Mouse (Mus musculus) limb, embryonic 10.5 days (tissue): ENCODE data around the gene Kcnj16. TPM values are rescaled to one million over a fixed set of nuclear protein-coding genes. Genes with fewer than 3 reads are reported as not detected.

Experiments
- DNase-seq: peaks from one replicate; pipeline ENCODE4 v3.0.0-alpha.2; 2017; ENCODE audit warnings: low spot score
- H3K27ac ChIP-seq: fragments of 300-500 bp; sonication (generic); 2 replicates; pipeline ENCODE4 v1.5.1; 2016; ENCODE audit warnings: mild to moderate bottlenecking
- H3K27me3 ChIP-seq: fragments of 300-500 bp; sonication (generic); 2 replicates; pipeline ENCODE4 v1.6.1; 2016; ENCODE audit warnings: low read depth, mild to moderate bottlenecking; ENCODE audit not compliant: poor library complexity, severe bottlenecking
- H3K36me3 ChIP-seq: fragments of 300-500 bp; sonication (generic); 2 replicates; pipeline ENCODE4 v1.6.1; 2016; ENCODE audit warnings: mild to moderate bottlenecking, moderate library complexity
- H3K4me1 ChIP-seq: fragments of 300-500 bp; sonication (generic); 2 replicates; pipeline ENCODE4 v1.6.1; 2016
- H3K4me3 ChIP-seq: fragments of 300-500 bp; sonication (generic); 2 replicates; pipeline ENCODE4 v1.5.1; 2016; ENCODE audit warnings: mild to moderate bottlenecking, moderate library complexity
- H3K9me3 ChIP-seq: fragments of 300-500 bp; sonication (generic); replicated peaks from 2 replicates; pipeline ENCODE4 v1.6.1; 2016; ENCODE audit warnings: mild to moderate bottlenecking
- WGBS: fragments of 180-500 bp; shearing (Covaris S2); methylation state at CpG from one replicate; pipeline ENCODE4 v1.1.7; 2016; 5-methylcytosine and 5-hydroxymethylcytosine counted together
- polyA plus RNA-seq: library from polyadenylated mRNA; unstranded; fragments of >200 nt; fragmentation: Nextera tagmentation; extraction: Ambion mirVana; gene quantifications from 2 replicates; pipeline ENCODE4 v1.2.1, GENCODE M21; 2016

Kcnj16 gene
- polyA plus RNA-seq: not detected in 2 replicates

- Histone ChIP-seq H3K9me3 (no peaks in the 10 kb centered on the region), H3K27ac (no peak within 1 kb of the TSS), H3K4me3 (no peak within 1 kb of the TSS), H3K4me1 (no peaks in the 10 kb centered on the region), H3K36me3 (no peaks in the 10 kb centered on the region), H3K27me3 (no peaks in the 10 kb centered on the region)
- WGBS: 84% methylated on average over 4 of the region's 4 CpGs
- DNase-seq: no peak
These were observed at the start of gene Kcnj16 for GRCm38 (mm10) chr11:110967762-110968135. Gene Kcnj16 (plus strand): TSS chr11:110968033.

- no peaks in the 10 kb centered on the region for H3K36me3 ChIP-seq
- H3K9me3 ChIP-seq: no peaks in the 10 kb centered on the region
- H3K4me1 ChIP-seq: 0 out of 2 replicates have a peak, but pooled peaks cover 2% of the 10 kb centered on the region
- DNase-seq: no peak
- WGBS: 78% methylated on average over 5 of the region's 5 CpGs
- H3K27ac ChIP-seq: no peak overlapping the region
- no peaks in the 10 kb centered on the region for H3K27me3 ChIP-seq
- H3K4me3 ChIP-seq: no peak overlapping the region
These were observed 48.9 kb upstream of the Kcnj16 start for GRCm38 (mm10) chr11:110918808-110919465.

GRCm38 (mm10) chr11:110935699-110936098, 32.1 kb upstream of the Kcnj16 start:
- DNase-seq: no peak
- H3K4me3 ChIP-seq: no peak overlapping the region
- H3K9me3 ChIP-seq: no peaks in the 10 kb centered on the region
- H3K27ac ChIP-seq: no peak overlapping the region
- WGBS: 85% methylated on average over 3 of the region's 3 CpGs
- no peaks in the 10 kb centered on the region for H3K36me3 ChIP-seq
- no peaks in the 10 kb centered on the region for H3K4me1 ChIP-seq
- H3K27me3 ChIP-seq: no peaks in the 10 kb centered on the region

- H3K4me1 ChIP-seq: peaks cover 9% of the 10 kb centered on the region
- no peaks in the 10 kb centered on the region for H3K36me3 ChIP-seq
- no peak overlapping the region for H3K27ac ChIP-seq
- H3K4me3 ChIP-seq: no peak overlapping the region
- H3K27me3 ChIP-seq: no peaks in the 10 kb centered on the region
- WGBS: 30% methylated on average over 3 of the region's 3 CpGs
- no peak for DNase-seq
- H3K9me3 ChIP-seq: no peaks in the 10 kb centered on the region
These were observed 25.6 kb upstream of the Kcnj16 start for GRCm38 (mm10) chr11:110942280-110942679.

- no peaks in the 10 kb centered on the region for H3K36me3 ChIP-seq
- no peak for DNase-seq
- no peaks in the 10 kb centered on the region for H3K27me3 ChIP-seq
- no peak overlapping the region for H3K4me3 ChIP-seq
- 49% methylated on average over 6 of the region's 6 CpGs for WGBS
- no peaks in the 10 kb centered on the region for H3K9me3 ChIP-seq
- H3K4me1 ChIP-seq: peaks cover 9% of the 10 kb centered on the region
- H3K27ac ChIP-seq: no peak overlapping the region
These were observed 25.1 kb upstream of the Kcnj16 start for GRCm38 (mm10) chr11:110942695-110943135.

GRCm38 (mm10) chr11:110956665-110957064, 11.2 kb upstream of the Kcnj16 start:
- Histone ChIP-seq H3K27me3 (no peaks in the 10 kb centered on the region), H3K36me3 (0 out of 2 replicates have a peak, but pooled peaks cover 2% of the 10 kb centered on the region), H3K4me3 (no peak overlapping the region), H3K27ac (peak overlapping the region; percentile 71; the same call in 1 of the 2 replicates), H3K4me1 (peaks cover 40% of the 10 kb centered on the region), H3K9me3 (no peaks in the 10 kb centered on the region; the same call in 1 of the 2 replicates)
- no peak for DNase-seq
- WGBS: 10% methylated on average over 7 of the region's 7 CpGs

GRCm38 (mm10) chr11:110961592-110962021, 6.2 kb upstream of the Kcnj16 start:
- no peak for DNase-seq
- Histone ChIP-seq H3K9me3 (no peaks in the 10 kb centered on the region), H3K27ac (peak overlapping the region; percentile 72; the same call in 1 of the 2 replicates)

GRCm38 (mm10) chr11:110967019-110967761, 643 bp upstream of the Kcnj16 start:
- 86% methylated on average over 11 of the region's 11 CpGs for WGBS
- peaks cover 4% of the 10 kb centered on the region for H3K4me1 ChIP-seq
- DNase-seq: no peak
- H3K36me3 ChIP-seq: no peaks in the 10 kb centered on the region
- H3K4me3 ChIP-seq: no peak overlapping the region
- H3K27ac ChIP-seq: no peak overlapping the region
- H3K27me3 ChIP-seq: no peaks in the 10 kb centered on the region
- H3K9me3 ChIP-seq: no peaks in the 10 kb centered on the region

More at GRCm38 (mm10) chr11:110961592-110962021, 6.2 kb upstream of the Kcnj16 start:
- Histone ChIP-seq H3K4me3 (no peak overlapping the region), H3K27me3 (no peaks in the 10 kb centered on the region), H3K4me1 (peaks cover 43% of the 10 kb centered on the region), H3K36me3 (no peaks in the 10 kb centered on the region)
- WGBS: 38% methylated on average over 5 of the region's 5 CpGs

- no peak for DNase-seq
- Histone ChIP-seq H3K4me1 (no peaks in the 10 kb centered on the region), H3K4me3 (no peak overlapping the region), H3K27ac (no peak overlapping the region), H3K9me3 (no peaks in the 10 kb centered on the region), H3K27me3 (no peaks in the 10 kb centered on the region), H3K36me3 (no peaks in the 10 kb centered on the region)
These were observed 1.1 kb downstream of the Kcnj16 start for GRCm38 (mm10) chr11:110968901-110969300.

- Histone ChIP-seq H3K27me3 (no peaks in the 10 kb centered on the region), H3K36me3 (no peaks in the 10 kb centered on the region), H3K9me3 (no peaks in the 10 kb centered on the region), H3K27ac (no peak overlapping the region), H3K4me1 (peaks cover 6% of the 10 kb centered on the region; the same call in 1 of the 2 replicates), H3K4me3 (no peak overlapping the region)
- no peak for DNase-seq
- 75% methylated on average over 1 of the region's 1 CpGs for WGBS
These were observed 17.7 kb downstream of the Kcnj16 start for GRCm38 (mm10) chr11:110985508-110985907.

GRCm38 (mm10) chr11:110985949-110986348, 18.1 kb downstream of the Kcnj16 start:
- H3K27ac ChIP-seq: no peak overlapping the region
- H3K4me3 ChIP-seq: no peak overlapping the region
- peaks cover 6% of the 10 kb centered on the region; the same call in 1 of the 2 replicates for H3K4me1 ChIP-seq
- no peaks in the 10 kb centered on the region for H3K36me3 ChIP-seq
- DNase-seq: no peak
- 54% methylated on average over 3 of the region's 3 CpGs for WGBS
- H3K9me3 ChIP-seq: no peaks in the 10 kb centered on the region
- no peaks in the 10 kb centered on the region for H3K27me3 ChIP-seq

- H3K4me1 ChIP-seq: no peaks in the 10 kb centered on the region
- H3K27ac ChIP-seq: no peak overlapping the region
- H3K27me3 ChIP-seq: no peaks in the 10 kb centered on the region
- H3K36me3 ChIP-seq: no peaks in the 10 kb centered on the region
- H3K4me3 ChIP-seq: no peak overlapping the region
- 72% methylated on average over 4 of the region's 4 CpGs for WGBS
- no peak for DNase-seq
- no peaks in the 10 kb centered on the region for H3K9me3 ChIP-seq
These were observed 25.8 kb downstream of the Kcnj16 start for GRCm38 (mm10) chr11:110993616-110994015.

- no peaks in the 10 kb centered on the region for H3K27me3 ChIP-seq
- H3K4me3 ChIP-seq: no peak overlapping the region
- no peak overlapping the region for H3K27ac ChIP-seq
- no peak for DNase-seq
- WGBS: 64% methylated on average over 9 of the region's 9 CpGs
- no peaks in the 10 kb centered on the region for H3K4me1 ChIP-seq
- no peaks in the 10 kb centered on the region for H3K36me3 ChIP-seq
- no peaks in the 10 kb centered on the region for H3K9me3 ChIP-seq
These were observed 29.4 kb downstream of the Kcnj16 start for GRCm38 (mm10) chr11:110997211-110997610.
